14 mouse cellular contexts compared by ENCODE assay signal in genomic region chrX:136773035-136773434, GRCm38 (mm10). TPM values are rescaled to one million over a fixed set of nuclear protein-coding genes. Genes with fewer than 3 reads are reported as not detected.
DNase-seq lines count a peak whose midpoint lies in the region.
"Had no signal": no experiment of that assay in that cellular context is flagged by ENCODE, and none has a peak within 500 bp of the region (broad histone marks: within the 10 kb centered on the region; RNA-seq: fewer than 3 reads in every experiment).

No protein-coding gene starts in this region.

- intact Hi-C loops in left cerebral cortex, postnatal 4 days (cut with DNase I): no loop called here

- DNase-seq in cerebellum, adult 18-20 months: peak; percentile 4 to 26
- no peak for DNase-seq in cerebellum, postnatal 4 days (ENCODE audit: low spot score in 2 of 2)
- DNase-seq in left cerebral cortex, postnatal 4 days: peak; percentile 7
- no peak for DNase-seq in left cerebral cortex, adult 11 months (ENCODE audit: low spot score)
- DNase-seq in cerebellum, postnatal 36 days: peak; percentile 11 to 29
- DNase-seq in thymus, postnatal 14 days: no peak
- no peak for DNase-seq in ovary, postnatal 10 days (ENCODE audit: low spot score)
- DNase-seq in retina, postnatal 1 day: no peak
- DNase-seq: gastrocnemius, adult 2 months; kidney, adult 8-10 months; right cerebral cortex, adult 18-20 months; thymus, adult 18-20 months had no signal

RNA-seq across cellular contexts. Expression of gene Glra4, which starts 6.9 kb away (rescaled TPM):
- not detected for total RNA-seq in left cerebral cortex, postnatal 4 days (2021)
- total RNA-seq: gastrocnemius, adult 2 months; liver, adult 2 months; MEL had no signal

RNA-seq across cellular contexts. Expression of gene Morf4l2, which starts 29.5 kb away (rescaled TPM):
- total RNA-seq in left cerebral cortex, postnatal 4 days (2021): 100 to 1,000 TPM; 428 to 458 TPM

RNA-seq across cellular contexts. Expression of gene Plp1, which starts 49.4 kb away (rescaled TPM):
- total RNA-seq in left cerebral cortex, postnatal 4 days (2021): 10 to 100 TPM; 15.6 to 17.2 TPM

Comparison
In these comparisons a context has a peak if more than half of its experiments do, and no peak if none do; other contexts are left out.
1. DNase-seq: peak in cerebellum, adult 18-20 months (2 of 2), left cerebral cortex, postnatal 4 days (single experiment) and cerebellum, postnatal 36 days (2 of 2); none in cerebellum, postnatal 4 days (0 of 2), left cerebral cortex, adult 11 months (single experiment), thymus, postnatal 14 days (single experiment), ovary, postnatal 10 days (single experiment) and retina, postnatal 1 day (single experiment).